Mouse (Mus musculus): ENCODE measurements around the gene Senp3. TPM values are rescaled to one million over a fixed set of nuclear protein-coding genes. Genes with fewer than 3 reads are reported as not detected.

The Senp3 gene
- polyA plus RNA-seq, 1 experiment = 89.1 TPM

DNA sequence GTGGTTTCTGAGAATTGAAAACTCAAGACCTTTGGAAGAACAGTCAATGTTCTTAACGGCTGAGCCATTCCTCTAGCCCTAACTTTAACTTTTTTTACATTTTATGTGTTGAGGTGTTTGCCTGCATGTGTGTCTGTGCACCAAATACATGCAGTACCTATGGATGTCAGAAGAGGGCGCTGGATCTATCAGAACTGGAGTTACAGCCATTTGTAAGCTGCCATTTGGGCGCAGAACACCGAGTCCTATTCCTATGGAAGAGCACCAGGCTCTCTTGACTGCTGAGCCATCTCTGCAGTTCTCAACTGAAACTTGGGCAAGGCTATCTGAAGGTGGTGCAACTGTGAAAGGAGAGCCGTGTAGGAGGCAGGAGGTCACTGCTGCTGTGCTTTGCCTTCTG is 16.7 kb upstream of the Senp3 start:
- H3K4me3 ChIP-seq (ENCODE audit: control insufficient read depth, insufficient read depth, low read length) = no peak overlapping the region
- no peak for DNase-seq
- H3K4me1 ChIP-seq (replicated peaks; ENCODE audit: control insufficient read depth, insufficient read depth, low read length) = no peaks in the 10 kb centered on the region
- H3K27me3 ChIP-seq (ENCODE audit: control insufficient read depth, insufficient read depth, low read length) = peaks cover 3% of the 10 kb centered on the region; the same call in 1 of the 2 replicates
- H3K27ac ChIP-seq (ENCODE audit: control insufficient read depth, insufficient read depth, low read length) = no peak overlapping the region
- TF ChIP-seq POLR2A (IDR thresholded peaks at IDR 0.05; ENCODE audit: control insufficient read depth, extremely low read depth, insufficient read depth, low read length, poor library complexity) (no peak), CTCF (IDR thresholded peaks at IDR 0.05; ENCODE audit: borderline replicate concordance, control insufficient read depth, extremely low read depth, insufficient read depth, low read length, poor library complexity) (no peak)
- WGBS = 81% methylated on average over 5 of the region's 5 CpGs
- H3K36me3 ChIP-seq (ENCODE audit: control insufficient read depth, insufficient read depth, low read length) = no peaks in the 10 kb centered on the region

DNA sequence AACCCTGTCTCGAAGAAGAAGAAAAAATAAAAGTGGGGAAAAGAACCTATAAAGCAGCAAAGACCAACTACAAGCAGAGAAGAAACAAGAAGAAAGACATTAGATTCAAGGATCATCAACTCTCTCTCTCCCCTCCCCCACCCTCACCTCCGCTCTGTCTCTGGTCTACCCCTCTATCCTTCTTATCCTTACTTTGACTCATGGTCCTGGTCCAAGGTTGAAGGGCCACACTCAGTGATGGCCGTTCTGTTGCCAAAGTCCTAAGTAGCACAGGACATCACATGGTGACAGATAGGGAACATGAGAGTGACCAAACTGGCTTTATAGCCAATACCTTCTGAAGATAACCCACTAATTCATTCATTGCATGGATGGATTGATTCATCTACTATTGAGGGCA is 15.5 kb upstream of the Senp3 start:
- no peak overlapping the region for H3K4me3 ChIP-seq (ENCODE audit: control insufficient read depth, insufficient read depth, low read length)
- no peak for DNase-seq
- peaks cover 3% of the 10 kb centered on the region; the same call in 1 of the 2 replicates for H3K27me3 ChIP-seq (ENCODE audit: control insufficient read depth, insufficient read depth, low read length)
- no peaks in the 10 kb centered on the region for H3K36me3 ChIP-seq (ENCODE audit: control insufficient read depth, insufficient read depth, low read length)
- TF ChIP-seq CTCF (IDR thresholded peaks at IDR 0.05; ENCODE audit: borderline replicate concordance, control insufficient read depth, extremely low read depth, insufficient read depth, low read length, poor library complexity) (no peak), POLR2A (IDR thresholded peaks at IDR 0.05; ENCODE audit: control insufficient read depth, extremely low read depth, insufficient read depth, low read length, poor library complexity) (no peak)
- no peak overlapping the region for H3K27ac ChIP-seq (ENCODE audit: control insufficient read depth, insufficient read depth, low read length)
- no peaks in the 10 kb centered on the region for H3K4me1 ChIP-seq (replicated peaks; ENCODE audit: control insufficient read depth, insufficient read depth, low read length)
- WGBS = 90% methylated on average over 3 of the region's 3 CpGs

DNA sequence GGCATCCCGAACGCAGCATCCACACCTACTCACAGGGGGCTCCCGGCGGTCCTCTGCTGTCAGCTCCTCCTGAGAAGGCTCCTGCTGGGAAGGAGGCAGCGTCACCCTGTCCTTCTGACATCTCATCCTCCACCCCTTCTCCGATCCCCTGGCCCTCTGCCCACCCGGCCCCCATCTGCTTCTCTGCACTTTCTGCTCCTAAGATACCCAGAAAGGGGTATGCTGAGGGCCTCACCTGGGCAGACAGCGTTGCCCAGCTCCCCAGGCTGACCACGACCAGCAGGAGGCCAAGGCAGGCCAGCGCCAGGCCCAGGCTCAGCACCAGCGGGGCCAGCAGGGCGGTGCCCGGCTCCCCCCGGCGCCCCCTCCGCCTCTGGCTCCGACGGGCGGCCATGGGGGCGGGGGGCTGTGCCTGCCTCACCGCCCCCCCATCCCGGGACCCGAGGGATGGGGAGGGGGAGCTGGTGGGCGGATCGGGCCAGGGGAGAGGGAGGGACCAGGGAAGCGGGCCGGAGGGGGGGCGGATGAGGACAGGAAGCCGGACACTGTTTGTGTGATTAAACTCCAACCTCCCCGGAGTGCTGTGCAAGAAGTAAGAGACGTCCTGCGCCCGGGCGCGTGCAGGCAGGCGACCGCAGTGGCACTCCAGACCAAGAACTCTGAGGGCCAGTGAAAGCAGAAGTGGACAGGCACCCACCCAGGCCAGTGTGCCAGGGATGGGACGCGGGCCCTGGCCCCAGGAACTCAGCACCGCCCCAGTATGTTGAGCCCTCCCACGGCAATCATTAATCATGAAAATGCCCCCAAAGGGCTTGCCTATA is 13.7 kb upstream of the Senp3 start, which contains the start of the genes Tnfsf12 and Tnfsfm13:
TSS of gene Tnfsf12 (minus strand) at position 489 of the 821 bp plus-strand sequence.
TSS of gene Tnfsfm13 (minus strand) at position 738 of the 821 bp plus-strand sequence.
- no peak for DNase-seq
- H3K27ac ChIP-seq (ENCODE audit: control insufficient read depth, insufficient read depth, low read length) = no peak within 1 kb of the TSS
- TF ChIP-seq POLR2A (IDR thresholded peaks at IDR 0.05; ENCODE audit: control insufficient read depth, extremely low read depth, insufficient read depth, low read length, poor library complexity) (no peak), CTCF (IDR thresholded peaks at IDR 0.05; ENCODE audit: borderline replicate concordance, control insufficient read depth, extremely low read depth, insufficient read depth, low read length, poor library complexity) (no peak)
- 22% methylated on average over 40 of the region's 41 CpGs for WGBS
- H3K4me3 ChIP-seq (ENCODE audit: control insufficient read depth, insufficient read depth, low read length) = peak within 1 kb of the TSS; percentile 34
- no peaks in the 10 kb centered on the region for H3K36me3 ChIP-seq (ENCODE audit: control insufficient read depth, insufficient read depth, low read length)
- H3K4me1 ChIP-seq (replicated peaks; ENCODE audit: control insufficient read depth, insufficient read depth, low read length) = no peaks in the 10 kb centered on the region
- H3K27me3 ChIP-seq (ENCODE audit: control insufficient read depth, insufficient read depth, low read length) = peaks cover 3% of the 10 kb centered on the region; the same call in 1 of the 2 replicates

DNA sequence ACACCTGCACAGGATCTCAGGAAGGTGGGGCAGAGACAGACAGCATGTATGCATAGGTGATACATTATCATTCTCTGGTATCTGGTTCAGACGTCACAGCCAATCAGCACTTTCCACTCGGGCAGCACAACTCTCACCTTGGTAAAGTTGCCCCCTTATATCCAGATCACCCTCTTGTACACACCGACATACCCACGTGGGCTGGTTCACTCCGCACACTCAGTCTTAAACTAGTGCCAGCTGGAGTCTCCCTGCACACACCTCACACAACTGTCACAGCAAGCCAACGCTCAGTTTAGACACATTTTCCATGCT is 13.1 kb upstream of the Senp3 start:
- 73% methylated on average over 6 of the region's 6 CpGs for WGBS
- H3K27ac ChIP-seq (ENCODE audit: control insufficient read depth, insufficient read depth, low read length) = no peak overlapping the region
- no peaks in the 10 kb centered on the region for H3K36me3 ChIP-seq (ENCODE audit: control insufficient read depth, insufficient read depth, low read length)
- H3K27me3 ChIP-seq (ENCODE audit: control insufficient read depth, insufficient read depth, low read length) = peaks cover 3% of the 10 kb centered on the region; the same call in 1 of the 2 replicates
- H3K4me1 ChIP-seq (replicated peaks; ENCODE audit: control insufficient read depth, insufficient read depth, low read length) = no peaks in the 10 kb centered on the region
- H3K4me3 ChIP-seq (ENCODE audit: control insufficient read depth, insufficient read depth, low read length) = peak overlapping the region; percentile 34; the same call in 1 of the 2 replicates
- no peak for DNase-seq
- TF ChIP-seq POLR2A (IDR thresholded peaks at IDR 0.05; ENCODE audit: control insufficient read depth, extremely low read depth, insufficient read depth, low read length, poor library complexity) = no peak
- TF ChIP-seq CTCF (IDR thresholded peaks at IDR 0.05; ENCODE audit: borderline replicate concordance, control insufficient read depth, extremely low read depth, insufficient read depth, low read length, poor library complexity) = no peak

DNA sequence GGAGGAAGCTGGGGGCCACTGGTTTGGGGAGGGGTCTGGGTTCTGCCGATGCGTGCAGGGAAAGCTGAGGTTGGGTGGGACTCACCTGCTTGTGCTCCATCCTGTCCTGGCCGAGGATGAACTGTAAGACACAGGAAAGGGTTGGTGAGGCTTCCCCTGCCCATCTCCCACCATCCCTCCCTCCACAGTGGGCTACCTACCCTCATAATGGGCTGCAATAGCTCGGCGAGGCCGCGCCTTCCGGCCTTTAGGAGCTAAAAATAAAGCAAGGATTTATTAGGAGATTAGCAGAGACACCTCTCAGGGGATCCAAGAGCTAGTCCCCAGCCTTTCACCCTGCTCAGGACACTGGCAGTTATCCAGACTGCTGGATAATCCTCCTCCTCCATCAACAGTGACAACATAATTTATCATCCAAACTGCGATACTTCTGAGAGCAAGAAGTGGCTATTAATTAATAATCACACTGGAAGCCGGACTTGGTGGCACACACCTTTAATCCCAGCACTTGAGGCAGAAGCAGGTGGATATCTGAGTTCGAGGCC is 11.6 kb upstream of the Senp3 start:
- Histone ChIP-seq H3K36me3 (ENCODE audit: control insufficient read depth, insufficient read depth, low read length) (no peaks in the 10 kb centered on the region), H3K27ac (ENCODE audit: control insufficient read depth, insufficient read depth, low read length) (no peak overlapping the region), H3K4me1 (replicated peaks; ENCODE audit: control insufficient read depth, insufficient read depth, low read length) (no peaks in the 10 kb centered on the region), H3K27me3 (ENCODE audit: control insufficient read depth, insufficient read depth, low read length) (peaks cover 3% of the 10 kb centered on the region; the same call in 1 of the 2 replicates), H3K4me3 (ENCODE audit: control insufficient read depth, insufficient read depth, low read length) (no peak overlapping the region)
- 60% methylated on average over 11 of the region's 11 CpGs for WGBS
- no peak for DNase-seq
- TF ChIP-seq CTCF (IDR thresholded peaks at IDR 0.05; ENCODE audit: borderline replicate concordance, control insufficient read depth, extremely low read depth, insufficient read depth, low read length, poor library complexity) (no peak), POLR2A (IDR thresholded peaks at IDR 0.05; ENCODE audit: control insufficient read depth, extremely low read depth, insufficient read depth, low read length, poor library complexity) (no peak)

DNA sequence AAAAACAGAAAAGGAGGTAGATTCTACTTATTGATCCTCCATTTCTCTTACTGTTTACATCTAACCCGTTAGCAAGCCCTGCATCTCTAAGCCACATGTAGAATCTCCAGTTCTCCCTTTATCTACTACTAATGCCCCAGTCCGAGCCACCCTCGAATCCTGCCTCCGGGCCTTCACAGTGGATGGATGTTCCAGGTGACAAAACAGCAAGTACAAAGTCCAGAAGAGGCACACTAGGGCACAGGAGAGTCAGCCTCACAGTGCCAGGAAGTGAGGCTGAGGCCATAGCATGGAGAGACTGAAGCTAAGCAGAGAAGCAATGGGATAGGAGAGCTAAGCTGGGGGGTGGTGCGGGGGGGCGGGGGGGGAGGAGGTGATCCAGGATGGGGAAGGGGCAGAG is 11.0 kb upstream of the Senp3 start:
- Histone ChIP-seq H3K4me3 (ENCODE audit: control insufficient read depth, insufficient read depth, low read length) (no peak overlapping the region), H3K27me3 (ENCODE audit: control insufficient read depth, insufficient read depth, low read length) (peaks cover 3% of the 10 kb centered on the region; the same call in 1 of the 2 replicates), H3K27ac (ENCODE audit: control insufficient read depth, insufficient read depth, low read length) (no peak overlapping the region), H3K4me1 (replicated peaks; ENCODE audit: control insufficient read depth, insufficient read depth, low read length) (no peaks in the 10 kb centered on the region), H3K36me3 (ENCODE audit: control insufficient read depth, insufficient read depth, low read length) (no peaks in the 10 kb centered on the region)
- TF ChIP-seq POLR2A (IDR thresholded peaks at IDR 0.05; ENCODE audit: control insufficient read depth, extremely low read depth, insufficient read depth, low read length, poor library complexity) = no peak
- TF ChIP-seq CTCF (IDR thresholded peaks at IDR 0.05; ENCODE audit: borderline replicate concordance, control insufficient read depth, extremely low read depth, insufficient read depth, low read length, poor library complexity) = no peak
- WGBS = 90% methylated on average over 6 of the region's 6 CpGs
- DNase-seq = no peak
